Mouse (Mus musculus) spleen, adult 10 weeks (tissue): ENCODE results near the gene Ankrd13a. TPM values are rescaled to one million over a fixed set of nuclear protein-coding genes. Genes with fewer than 3 reads are reported as not detected.

ENCODE experiments used
- polyA plus RNA-seq: library from polyadenylated mRNA; stranded (reverse); fragments of 350-450 nt; fragmentation: Illumina TruSeq; extraction: RNeasy Lipid Tissue Mini Kit (QIAGEN cat#74804); gene quantifications from one replicate; pipeline ENCODE4 v1.2.3, GENCODE M21; 2015; ENCODE audit warnings: low replicate concordance; ENCODE audit not compliant: insufficient read depth

Ankrd13a gene
- polyA plus RNA-seq, result 132 TPM

DNA sequence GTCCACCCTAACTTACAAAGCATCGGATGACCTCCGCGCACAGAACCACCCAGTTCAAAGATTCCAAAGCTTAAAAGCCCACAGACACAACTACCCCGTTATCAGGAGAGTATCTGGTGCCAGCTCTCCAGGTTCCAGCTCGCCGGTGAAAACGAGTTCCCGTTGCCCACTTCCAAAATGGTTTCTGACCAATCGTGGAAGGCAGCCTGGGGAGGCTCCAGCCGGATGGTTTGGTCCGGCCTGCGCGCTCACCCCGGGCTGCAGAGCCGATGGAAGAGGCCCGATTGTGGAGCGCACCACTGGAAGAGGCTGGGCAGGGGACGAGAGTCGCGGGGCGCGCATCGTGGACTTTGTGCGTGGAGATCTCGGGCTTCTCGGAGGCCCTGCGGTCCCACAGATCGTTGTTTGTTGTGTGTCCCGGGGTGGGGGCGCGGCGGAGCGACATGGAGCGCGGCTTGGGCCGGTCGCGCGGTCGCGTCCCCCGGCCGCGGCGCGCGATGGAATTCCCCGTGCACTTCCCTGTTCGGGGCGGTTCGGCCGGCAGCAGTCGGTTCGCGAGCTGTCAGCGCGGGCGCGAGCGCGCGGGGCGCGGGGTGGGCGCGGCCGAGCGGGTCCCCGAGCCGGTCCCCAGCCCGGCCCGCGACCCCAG, at the start of gene Ankrd13a:
Ankrd13a (plus strand) TSS at position 275 of the 649 bp plus-strand sequence.

DNA sequence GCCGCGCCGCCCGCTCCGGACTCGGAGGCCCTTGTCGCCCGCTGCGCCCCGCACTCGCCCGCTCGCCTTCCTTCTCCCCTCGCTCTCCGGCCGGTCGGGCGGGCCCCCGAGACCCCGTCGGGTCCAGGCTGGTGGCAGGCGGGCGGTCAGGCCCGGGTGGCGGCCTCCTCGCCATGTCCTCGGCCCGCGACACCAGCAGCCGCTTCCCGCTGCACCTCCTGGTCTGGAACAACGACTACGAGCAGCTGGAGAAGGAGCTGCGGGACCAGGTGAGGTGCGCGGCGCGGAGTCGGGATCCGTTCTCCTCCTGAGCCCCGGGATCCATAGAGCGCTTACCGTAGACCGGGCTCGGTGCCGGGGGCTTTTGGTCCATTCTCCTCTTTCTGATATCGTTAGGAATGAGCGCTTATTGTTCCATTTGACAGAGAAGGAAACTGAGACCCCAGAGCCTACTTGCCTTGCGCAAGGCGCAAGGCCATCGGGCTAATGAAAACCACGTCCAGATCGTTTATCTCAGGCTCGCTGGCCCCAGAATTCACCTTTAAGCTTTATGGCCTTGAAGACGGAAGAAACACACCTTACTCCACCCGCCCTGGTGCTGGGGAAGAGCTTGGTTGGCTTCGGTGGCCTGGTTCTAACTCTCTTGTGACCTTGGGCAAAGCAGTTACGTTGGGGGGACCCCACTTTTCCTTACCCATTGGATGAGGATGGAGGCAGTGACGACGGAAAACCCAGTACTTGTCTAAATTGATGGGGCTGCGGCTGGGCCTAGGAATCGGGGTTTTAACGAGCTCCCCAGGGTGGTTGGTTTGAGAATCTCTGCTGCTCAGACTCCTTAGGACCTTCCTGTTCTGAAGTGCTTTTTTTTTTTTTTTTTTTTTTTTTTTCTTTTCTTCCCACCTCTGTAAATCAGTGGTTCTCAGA, 841 bp downstream of the Ankrd13a start, which contains the start of gene Git2:
Git2 (minus strand) TSS at position 462 of the 924 bp plus-strand sequence.

DNA sequence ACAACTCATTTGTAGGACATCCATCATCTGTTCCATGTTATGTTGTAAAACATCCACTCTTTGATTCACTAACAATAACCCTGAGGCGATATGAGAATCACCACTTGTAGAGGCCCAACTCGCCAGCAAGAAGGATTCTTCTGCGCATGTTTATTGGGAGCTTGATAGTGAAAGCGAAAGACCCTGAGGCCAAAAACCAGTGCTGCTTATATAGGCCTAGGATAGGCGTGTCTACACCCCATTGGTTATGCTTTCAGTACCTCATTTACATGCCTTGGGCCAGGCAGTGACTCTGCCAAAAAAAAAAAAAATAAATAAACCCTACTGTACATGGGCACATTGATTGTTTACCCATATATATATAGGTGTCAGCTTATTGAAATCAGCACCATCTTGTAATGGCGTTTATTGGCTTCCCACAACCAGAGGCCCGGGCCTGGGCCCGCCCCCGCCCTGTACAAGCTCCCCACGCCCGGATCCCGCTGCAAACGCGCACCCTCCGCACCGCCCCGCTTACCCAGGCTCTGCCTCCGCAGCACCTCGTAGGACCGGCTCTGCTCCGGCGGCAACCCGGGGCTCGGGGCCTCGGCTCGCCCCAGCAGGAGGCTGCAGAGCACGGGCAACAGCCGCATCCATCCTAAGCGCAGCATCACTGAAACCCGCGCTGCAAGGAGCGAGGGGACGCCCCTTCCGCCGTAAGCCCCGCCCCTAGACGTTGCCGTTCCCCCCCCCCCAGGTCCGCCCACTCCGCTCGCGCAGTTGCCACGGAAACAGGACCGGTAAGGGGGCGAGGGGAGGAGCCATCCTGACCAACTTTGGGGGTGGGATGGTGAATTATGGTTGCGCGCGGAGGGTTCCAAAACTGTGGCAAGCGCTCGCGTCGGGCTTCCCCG, 48.6 kb downstream of the Ankrd13a start, which contains the start of gene 1500011B03Rik:
1500011B03Rik (minus strand) TSS at position 673 of the 893 bp plus-strand sequence.

DNA sequence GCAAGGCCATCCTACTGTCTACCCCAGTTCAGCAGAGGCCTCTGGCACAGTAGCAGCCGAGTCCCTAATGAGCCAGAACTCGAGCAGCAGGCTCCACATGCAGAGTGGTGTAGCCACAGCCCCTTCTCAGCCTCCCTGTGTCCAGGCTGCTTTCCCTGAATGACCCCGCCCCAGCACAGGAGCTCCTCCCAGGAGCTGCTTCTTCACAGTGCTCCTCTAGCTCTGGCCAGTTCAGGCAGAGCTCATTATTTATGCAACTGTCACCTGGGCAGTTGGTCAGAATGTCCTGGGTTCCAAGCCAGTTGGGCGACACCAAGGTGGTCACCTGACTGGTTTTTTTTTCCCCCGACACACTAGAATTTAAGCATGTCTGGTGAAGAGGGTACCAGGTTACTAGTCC, 78.9 kb downstream of the Ankrd13a start, which contains the start of gene 4930519G04Rik:
4930519G04Rik (plus strand) TSS at position 301 of the 400 bp plus-strand sequence.

Other genes starting within 250 kb of the Ankrd13a start
- 0.29 TPM for gene Fam222a, start 206.7 kb upstream of the Ankrd13a start, polyA plus RNA-seq
- gene Trpv4, start 116.3 kb upstream of the Ankrd13a start, polyA plus RNA-seq, result 0.87 TPM
- 95.6 TPM for gene Gltp, start 83.7 kb upstream of the Ankrd13a start, polyA plus RNA-seq
- 15.2 TPM for gene Tchp, start 66.9 kb upstream of the Ankrd13a start, polyA plus RNA-seq
- gene Git2, start 840 bp downstream of the Ankrd13a start, polyA plus RNA-seq, result 99.1 TPM
- gene 1500011B03Rik, start 48.8 kb downstream of the Ankrd13a start, polyA plus RNA-seq, result 46.1 TPM
- not detected for gene 4930519G04Rik, start 79.0 kb downstream of the Ankrd13a start, polyA plus RNA-seq
- not detected for gene Gm9936, start 84.0 kb downstream of the Ankrd13a start, polyA plus RNA-seq
- 44.4 TPM for gene Oasl2, start 122.3 kb downstream of the Ankrd13a start, polyA plus RNA-seq
- gene Oasl1, start 148.6 kb downstream of the Ankrd13a start, polyA plus RNA-seq, result 8.6 TPM
- 16.4 TPM for gene 2210016L21Rik, start 167.5 kb downstream of the Ankrd13a start, polyA plus RNA-seq
- gene Hnf1a, start 196.4 kb downstream of the Ankrd13a start, polyA plus RNA-seq, result not detected
- 33.3 TPM for gene Sppl3, start 236.5 kb downstream of the Ankrd13a start, polyA plus RNA-seq